Mouse (Mus musculus) hindbrain, embryonic 13.5 days (tissue): Measurements from ENCODE around the gene Itga2b. TPM values are rescaled to one million over a fixed set of nuclear protein-coding genes. Genes with fewer than 3 reads are reported as not detected.

Experiments
- ATAC-seq: fragments of 200-750 bp; cut with Nextera tagmentation; 2 replicates; pipeline ENCODE4 v1.8.0; 2017; ENCODE audit warnings: moderate TSS enrichment; ENCODE audit not compliant: low FRiP score
- H3K27ac ChIP-seq: fragments of 300-500 bp; sonication (generic); 2 replicates; pipeline ENCODE4 v1.5.1; 2015; ENCODE audit warnings: inconsistent platforms, mild to moderate bottlenecking, moderate library complexity
- H3K27me3 ChIP-seq: fragments of 300-500 bp; sonication (generic); 2 replicates; pipeline ENCODE4 v1.6.1; 2015; ENCODE audit warnings: mild to moderate bottlenecking, inconsistent platforms
- H3K36me3 ChIP-seq: fragments of 300-500 bp; sonication (generic); 2 replicates; pipeline ENCODE4 v1.6.1; 2015; ENCODE audit warnings: mild to moderate bottlenecking, inconsistent platforms
- H3K4me1 ChIP-seq: fragments of 300-500 bp; sonication (generic); replicated peaks from 2 replicates; pipeline ENCODE4 v1.6.1; 2015; ENCODE audit warnings: inconsistent platforms
- H3K4me2 ChIP-seq: fragments of 300-500 bp; sonication (generic); 2 replicates; pipeline ENCODE4 v1.6.1; 2015; ENCODE audit warnings: inconsistent platforms, mild to moderate bottlenecking, moderate library complexity
- H3K4me3 ChIP-seq: fragments of 300-500 bp; sonication (generic); 2 replicates; pipeline ENCODE4 v1.5.1; 2015; ENCODE audit warnings: mild to moderate bottlenecking, inconsistent platforms
- H3K9ac ChIP-seq: fragments of 300-500 bp; sonication (generic); 2 replicates; pipeline ENCODE4 v1.6.1; 2015; ENCODE audit warnings: mild to moderate bottlenecking, inconsistent platforms
- H3K9me3 ChIP-seq: fragments of 300-500 bp; sonication (generic); 2 replicates; pipeline ENCODE4 v1.6.1; 2016; ENCODE audit warnings: inconsistent platforms
- WGBS: fragments of 180-500 bp; shearing (Covaris S2); methylation state at CpG from one replicate; pipeline ENCODE4 v1.1.7; 2015; 5-methylcytosine and 5-hydroxymethylcytosine counted together
- polyA plus RNA-seq: library from polyadenylated mRNA; unstranded; fragments of >200 nt; fragmentation: Nextera tagmentation; extraction: Ambion mirVana; gene quantifications from 2 replicates; pipeline ENCODE4 v1.2.1, GENCODE M21; 2015

Itga2b gene
- polyA plus RNA-seq, 1 experiment from 2014 or later, result 6.2 TPM

DNA sequence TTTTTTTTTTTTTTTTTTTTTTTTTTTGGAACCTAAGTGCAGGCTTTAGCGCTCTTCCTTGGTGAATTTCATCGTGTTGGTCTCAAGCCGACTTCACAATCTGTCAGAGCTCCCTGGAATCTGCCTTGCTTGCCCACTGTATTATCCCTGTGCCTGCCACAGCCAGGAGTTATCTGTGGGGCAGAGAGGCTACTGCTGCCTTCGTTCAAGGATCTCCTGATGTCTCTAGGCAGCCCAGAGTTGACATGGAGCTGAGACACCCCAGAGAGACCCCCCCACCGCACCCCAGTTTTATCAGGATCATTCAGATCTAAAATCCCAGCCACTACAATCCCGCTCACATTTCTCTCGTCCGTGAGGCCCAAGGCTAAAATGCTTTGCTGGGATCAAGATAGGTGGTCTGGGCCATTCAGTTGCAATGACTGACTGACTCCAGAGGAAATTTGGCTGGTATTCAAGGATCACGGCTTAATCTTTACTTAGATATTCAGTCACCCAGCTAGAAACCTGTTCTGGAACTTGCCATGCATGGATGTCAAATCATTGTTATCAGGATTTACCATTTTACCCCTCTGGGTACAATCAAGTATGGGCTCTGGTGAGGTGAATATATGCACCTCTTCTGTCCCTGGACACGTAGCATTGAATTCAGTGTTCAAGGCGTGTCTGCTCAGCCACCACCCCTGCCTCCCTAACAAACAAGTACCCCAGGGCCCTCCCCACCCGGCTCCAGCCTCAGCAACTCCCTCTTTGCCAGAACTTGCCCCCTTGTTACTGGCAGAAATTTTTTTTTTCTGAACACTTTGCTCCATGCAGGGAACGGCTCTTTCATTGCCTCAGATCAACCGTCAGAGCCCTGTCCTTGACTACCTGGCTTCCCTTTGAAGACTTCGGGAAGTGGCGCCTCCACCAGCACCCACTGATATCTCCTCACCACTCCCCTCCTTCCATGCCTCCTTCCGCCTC is 20.6 kb downstream of the Itga2b start:
- WGBS, result 56% methylated on average over 17 of the region's 17 CpGs
- no peak overlapping the region for H3K9ac ChIP-seq
- no peak for ATAC-seq

DNA sequence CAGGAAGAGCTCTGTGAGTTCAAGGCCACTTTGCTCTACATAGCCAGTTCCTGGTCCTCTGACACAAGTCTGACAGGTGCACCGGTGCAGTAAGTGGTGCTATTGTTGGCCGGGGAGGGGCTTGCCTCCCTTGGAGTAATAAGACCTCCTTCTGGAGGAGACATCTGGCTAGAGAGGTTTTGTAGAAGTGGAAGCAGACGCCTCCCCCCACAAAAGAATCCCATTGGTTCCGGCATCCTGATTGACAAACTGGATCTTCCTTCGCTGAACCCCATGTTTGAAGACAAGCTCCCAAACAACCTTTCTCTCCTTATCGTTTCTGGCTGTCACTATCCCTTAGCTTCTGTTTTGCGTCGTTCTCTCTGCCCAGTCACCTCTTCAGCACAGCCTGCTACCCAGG is 21.6 kb downstream of the Itga2b start:
- WGBS, result 16% methylated on average over 8 of the region's 8 CpGs
- H3K36me3 ChIP-seq, result peaks cover 6% of the 10 kb centered on the region
- peaks cover 32% of the 10 kb centered on the region for H3K27me3 ChIP-seq
- H3K27ac ChIP-seq, result 0 out of 2 replicates have a peak overlapping the region, but pooled peaks have one; percentile 98
- no peak overlapping the region for H3K9ac ChIP-seq
- peaks cover 42% of the 10 kb centered on the region for H3K4me1 ChIP-seq
- H3K4me3 ChIP-seq, result peak overlapping the region; percentile 96; the same call in 1 of the 2 replicates
- no peak overlapping the region for H3K4me2 ChIP-seq
- H3K9me3 ChIP-seq, result no peaks in the 10 kb centered on the region
- ATAC-seq, result no peak

More for the DNA sequence above, 20.6 kb downstream of the Itga2b start:
- Histone ChIP-seq H3K4me2 (no peak overlapping the region), H3K4me1 (peaks cover 33% of the 10 kb centered on the region), H3K27ac (no peak overlapping the region), H3K9me3 (no peaks in the 10 kb centered on the region), H3K4me3 (no peak overlapping the region), H3K36me3 (no peaks in the 10 kb centered on the region), H3K27me3 (peaks cover 37% of the 10 kb centered on the region)

DNA sequence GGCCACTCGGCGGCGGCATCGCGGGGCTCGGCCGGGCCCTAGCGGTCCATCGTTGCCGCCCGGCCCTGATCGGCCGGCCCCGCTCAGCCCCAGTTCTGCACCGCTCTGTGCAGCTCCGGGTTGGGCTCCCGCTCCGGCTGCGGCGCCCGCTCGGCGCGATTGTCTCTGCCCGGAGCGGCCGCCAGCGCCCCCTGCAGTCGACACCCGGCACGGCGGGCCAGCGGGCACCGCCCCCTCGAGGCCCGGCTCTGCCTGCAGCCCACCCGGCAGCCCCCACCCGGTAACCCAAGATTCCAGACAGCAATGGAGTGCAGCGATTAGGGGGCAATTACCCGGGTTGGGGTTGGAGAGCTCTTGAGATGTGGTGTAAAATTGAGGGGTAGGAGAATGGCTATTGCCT is 22.4 kb downstream of the Itga2b start, which contains the start of gene Fam171a2:
Gene Fam171a2, minus strand, starts transcription at position 186 of the 400 bp plus-strand sequence.
- 0% methylated on average over 35 of the region's 40 CpGs for WGBS
- peak within 1 kb of the TSS; percentile 94 for H3K4me2 ChIP-seq
- H3K36me3 ChIP-seq, result peaks cover 13% of the 10 kb centered on the region
- ATAC-seq, result peak; percentile 81
- peaks cover 45% of the 10 kb centered on the region for H3K4me1 ChIP-seq
- H3K27me3 ChIP-seq, result peaks cover 24% of the 10 kb centered on the region
- H3K4me3 ChIP-seq, result peak within 1 kb of the TSS; percentile 96
- no peaks in the 10 kb centered on the region for H3K9me3 ChIP-seq
- H3K27ac ChIP-seq, result peak within 1 kb of the TSS; percentile 98
- H3K9ac ChIP-seq, result peak within 1 kb of the TSS; percentile 100

DNA sequence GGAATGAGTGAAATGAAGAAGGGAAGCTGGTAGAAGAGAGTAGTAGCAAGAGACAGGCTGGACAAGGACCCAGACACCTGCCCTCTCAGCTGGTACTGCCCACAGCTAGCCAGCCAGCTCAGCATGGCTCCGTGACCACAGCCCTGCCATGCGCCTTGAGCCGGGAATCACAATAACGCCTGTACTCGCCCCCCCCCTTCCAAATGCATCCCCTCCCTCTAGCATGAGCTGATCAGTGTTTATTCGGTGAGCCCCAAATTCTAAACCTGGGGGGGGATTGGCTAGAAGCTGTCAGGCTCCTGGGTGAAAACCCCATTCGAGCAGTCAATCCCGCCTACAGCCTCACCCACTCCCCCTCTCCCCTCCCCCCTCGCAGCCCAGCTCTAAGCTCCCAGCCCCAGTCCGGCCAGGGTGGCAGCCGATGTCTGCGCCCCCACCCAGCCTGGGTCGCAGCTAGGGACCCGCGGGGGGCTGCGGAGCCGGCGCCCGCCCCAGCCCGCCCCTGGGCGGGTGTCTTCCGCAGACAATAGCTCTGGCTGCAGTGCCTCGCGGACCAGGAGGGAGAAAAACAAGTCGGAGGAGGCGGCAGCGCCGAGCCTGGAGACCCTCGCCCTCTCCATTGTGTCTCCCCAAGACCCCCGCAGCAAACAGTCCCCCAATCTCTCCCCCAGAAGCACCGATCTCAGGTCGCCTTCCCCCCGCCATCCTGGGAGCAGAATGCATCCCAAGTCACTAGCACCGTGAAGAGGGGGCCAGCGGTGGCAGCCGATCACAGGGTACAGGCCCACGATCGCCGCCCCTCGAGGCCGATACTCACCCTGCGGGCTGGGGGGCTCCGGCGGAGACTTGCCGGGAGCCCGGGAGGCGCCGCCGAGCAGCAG is 23.1 kb downstream of the Itga2b start:
- H3K4me1 ChIP-seq, result peaks cover 45% of the 10 kb centered on the region
- peaks cover 19% of the 10 kb centered on the region for H3K36me3 ChIP-seq
- H3K4me3 ChIP-seq, result peak overlapping the region; percentile 96
- peak overlapping the region; percentile 94 for H3K4me2 ChIP-seq
- ATAC-seq, result peak; percentile 63
- peak overlapping the region; percentile 98 for H3K27ac ChIP-seq
- WGBS, result under 1% methylated on average over 47 of the region's 49 CpGs
- no peaks in the 10 kb centered on the region for H3K9me3 ChIP-seq
- H3K27me3 ChIP-seq, result peaks cover 19% of the 10 kb centered on the region
- H3K9ac ChIP-seq, result peak overlapping the region; percentile 100

DNA sequence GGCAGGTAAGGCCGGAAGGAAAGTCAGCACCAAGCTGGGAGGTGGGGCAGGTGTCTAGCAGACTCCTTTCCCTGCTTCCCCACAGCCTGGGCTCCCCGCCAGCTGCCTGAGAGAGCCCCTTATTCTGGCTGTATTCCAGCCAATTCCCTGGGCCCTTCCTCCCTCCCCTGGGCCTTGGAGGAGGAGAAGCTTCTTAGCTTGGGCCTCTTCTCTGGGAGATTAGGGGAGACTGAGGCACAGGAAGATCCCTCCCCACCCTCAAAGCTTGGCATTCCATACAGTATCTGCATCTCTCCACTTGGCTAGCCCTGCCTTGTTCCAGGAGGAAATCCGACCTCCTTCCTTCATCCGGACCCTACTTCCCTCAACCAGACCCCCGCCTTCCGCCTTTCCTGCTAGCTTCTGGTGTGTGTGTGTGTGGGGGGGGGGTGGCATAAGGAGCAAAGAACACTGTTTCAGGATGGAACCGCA is 24.0 kb downstream of the Itga2b start:
- peaks cover 21% of the 10 kb centered on the region for H3K27me3 ChIP-seq
- peak overlapping the region; percentile 94 for H3K4me2 ChIP-seq
- peak overlapping the region; percentile 98 for H3K27ac ChIP-seq
- peak overlapping the region; percentile 96 for H3K4me3 ChIP-seq
- ATAC-seq, result peak; percentile 6; the same call in 1 of the 2 replicates
- 7% methylated on average over 7 of the region's 7 CpGs for WGBS
- H3K9me3 ChIP-seq, result no peaks in the 10 kb centered on the region
- peaks cover 28% of the 10 kb centered on the region for H3K36me3 ChIP-seq
- peaks cover 45% of the 10 kb centered on the region for H3K4me1 ChIP-seq
- peak overlapping the region; percentile 100 for H3K9ac ChIP-seq

DNA sequence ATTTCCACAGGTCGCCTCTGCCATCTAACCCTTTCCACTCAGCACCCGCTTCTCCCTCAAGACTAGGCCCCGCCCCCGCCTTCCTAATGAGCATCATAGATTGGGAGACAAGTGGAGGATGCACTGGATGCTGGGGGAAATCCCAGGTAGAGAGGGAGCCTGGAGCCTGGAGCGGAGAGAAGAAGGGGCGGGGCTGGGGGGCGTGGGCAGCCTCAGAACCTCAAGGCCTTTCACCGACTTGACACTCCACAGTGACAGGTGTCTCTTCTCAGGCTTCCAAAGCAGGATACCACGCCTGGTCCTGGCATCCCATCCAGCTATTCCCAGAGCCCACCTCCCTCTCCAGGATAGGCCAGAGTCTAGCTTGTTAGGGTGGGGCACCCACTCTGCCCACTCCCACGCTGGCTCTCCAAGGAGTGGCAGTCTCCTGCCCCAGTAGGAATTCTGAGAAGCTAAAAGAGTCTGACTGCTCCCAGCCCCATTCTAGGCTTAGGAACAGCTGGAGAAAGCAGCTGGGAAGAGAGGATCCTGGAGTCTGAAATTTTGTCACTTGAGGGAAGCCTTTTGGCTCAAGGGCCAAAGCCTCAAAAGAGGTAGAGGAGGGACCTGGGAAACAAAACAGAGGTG is 24.5 kb downstream of the Itga2b start:
- peak overlapping the region; percentile 100 for H3K9ac ChIP-seq
- WGBS, result 10% methylated on average over 10 of the region's 10 CpGs
- H3K27me3 ChIP-seq, result peaks cover 26% of the 10 kb centered on the region
- H3K4me3 ChIP-seq, result peak overlapping the region; percentile 96
- peak; percentile 16; the same call in 1 of the 2 replicates for ATAC-seq
- peak overlapping the region; percentile 94 for H3K4me2 ChIP-seq
- H3K27ac ChIP-seq, result peak overlapping the region; percentile 98
- peaks cover 45% of the 10 kb centered on the region for H3K4me1 ChIP-seq
- H3K36me3 ChIP-seq, result peaks cover 34% of the 10 kb centered on the region
- H3K9me3 ChIP-seq, result no peaks in the 10 kb centered on the region

DNA sequence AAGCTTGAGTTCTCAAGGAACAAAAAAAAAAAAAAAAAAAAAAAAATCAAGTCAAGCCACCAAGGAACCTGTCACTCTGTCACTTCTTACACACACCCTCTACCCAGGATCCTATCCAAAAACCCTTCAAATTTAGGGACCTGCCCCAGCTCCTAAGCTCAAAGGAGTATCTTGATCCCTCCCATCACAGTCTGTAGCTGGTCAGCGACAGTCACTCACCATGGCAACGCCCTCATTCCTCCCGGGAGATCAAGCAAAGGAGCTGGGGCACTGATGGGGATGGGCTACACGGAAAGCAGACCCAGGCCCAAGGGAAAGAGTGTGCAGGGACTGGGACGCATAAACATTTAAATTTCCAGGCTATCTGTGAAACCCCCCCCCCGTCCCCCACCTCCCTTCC is 25.1 kb downstream of the Itga2b start:
- H3K27ac ChIP-seq, result peak overlapping the region; percentile 98

DNA sequence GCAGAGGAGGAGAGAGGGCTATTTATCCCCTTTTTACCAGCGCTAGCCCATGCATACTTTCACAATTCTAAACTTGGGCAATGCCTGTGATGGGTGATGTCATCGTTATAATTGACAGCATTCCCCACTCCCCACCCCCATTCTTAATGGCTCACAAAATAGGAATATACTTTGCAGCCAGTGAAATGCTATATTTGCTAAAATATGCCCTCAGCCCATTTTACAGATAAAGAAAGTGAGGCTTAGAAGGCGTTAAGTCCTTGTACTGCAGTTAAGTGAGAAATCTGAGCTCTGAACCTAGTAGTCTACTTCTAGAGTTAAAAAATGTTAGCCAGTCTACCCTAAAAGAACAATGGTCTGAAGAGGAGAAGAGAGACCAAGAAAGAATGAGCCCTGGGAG is 25.6 kb downstream of the Itga2b start:
- Histone ChIP-seq H3K4me2 (peak overlapping the region; percentile 94), H3K9ac (peak overlapping the region; percentile 46), H3K27ac (no peak overlapping the region), H3K36me3 (peaks cover 44% of the 10 kb centered on the region), H3K27me3 (peaks cover 28% of the 10 kb centered on the region), H3K4me3 (no peak overlapping the region), H3K9me3 (no peaks in the 10 kb centered on the region), H3K4me1 (peaks cover 45% of the 10 kb centered on the region)
- no peak for ATAC-seq
- 72% methylated on average over 3 of the region's 3 CpGs for WGBS

More for the DNA sequence above, 25.1 kb downstream of the Itga2b start:
- Histone ChIP-seq H3K27me3 (peaks cover 28% of the 10 kb centered on the region), H3K4me2 (peak overlapping the region; percentile 94), H3K9me3 (no peaks in the 10 kb centered on the region), H3K36me3 (peaks cover 40% of the 10 kb centered on the region), H3K4me1 (peaks cover 45% of the 10 kb centered on the region), H3K4me3 (peak overlapping the region; percentile 96), H3K9ac (peak overlapping the region; percentile 100)
- WGBS, result 9% methylated on average over 6 of the region's 6 CpGs
- no peak for ATAC-seq

DNA sequence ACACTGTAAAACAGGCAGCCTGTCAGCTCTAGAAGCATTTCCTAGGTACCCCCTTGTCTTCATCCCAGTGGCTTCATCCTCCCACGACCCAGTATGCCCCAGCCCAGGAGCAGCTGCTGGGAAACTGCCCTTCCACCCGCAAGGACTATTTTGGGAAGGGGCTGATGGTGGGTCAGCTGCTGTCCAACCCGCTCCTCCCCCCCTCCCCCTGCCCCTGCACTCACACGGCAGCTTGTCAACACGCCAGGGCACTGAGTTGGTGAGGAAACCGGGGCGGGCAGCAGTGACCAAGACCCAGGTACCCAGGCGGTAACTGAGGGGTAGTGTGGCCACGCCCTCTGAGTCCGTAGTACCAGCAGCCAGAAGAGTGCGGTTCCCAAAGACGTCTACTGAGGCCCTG is 26.2 kb downstream of the Itga2b start:
- Histone ChIP-seq H3K9ac (peak overlapping the region; percentile 46), H3K4me2 (no peak overlapping the region), H3K27ac (no peak overlapping the region), H3K4me3 (no peak overlapping the region), H3K4me1 (peaks cover 51% of the 10 kb centered on the region), H3K36me3 (peaks cover 50% of the 10 kb centered on the region), H3K27me3 (0 out of 2 replicates have a peak, but pooled peaks cover 24% of the 10 kb centered on the region), H3K9me3 (no peaks in the 10 kb centered on the region)
- WGBS, result 68% methylated on average over 12 of the region's 12 CpGs
- no peak for ATAC-seq

DNA sequence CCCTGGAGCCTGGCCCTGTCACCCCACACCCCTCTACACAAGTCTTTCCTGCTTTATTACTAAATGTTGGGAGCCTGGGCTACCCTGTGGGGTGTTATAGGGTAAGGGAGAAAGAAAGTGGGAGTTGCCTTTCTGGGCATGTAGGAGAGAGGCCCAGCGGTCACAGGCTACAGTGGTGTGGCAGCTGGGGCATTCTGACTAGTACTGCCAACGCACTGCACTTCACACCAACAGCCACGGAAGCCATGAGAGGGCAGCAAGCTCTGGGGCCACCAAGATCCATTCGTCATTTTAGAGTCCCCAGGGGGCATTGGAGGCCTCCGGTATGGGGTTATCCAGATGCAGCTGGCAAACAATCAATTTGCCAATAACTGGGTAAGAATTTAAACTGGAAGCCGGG is 27.8 kb downstream of the Itga2b start:
- H3K9ac ChIP-seq, result no peak overlapping the region
- H3K36me3 ChIP-seq, result peaks cover 67% of the 10 kb centered on the region
- WGBS, result 77% methylated on average over 6 of the region's 6 CpGs

DNA sequence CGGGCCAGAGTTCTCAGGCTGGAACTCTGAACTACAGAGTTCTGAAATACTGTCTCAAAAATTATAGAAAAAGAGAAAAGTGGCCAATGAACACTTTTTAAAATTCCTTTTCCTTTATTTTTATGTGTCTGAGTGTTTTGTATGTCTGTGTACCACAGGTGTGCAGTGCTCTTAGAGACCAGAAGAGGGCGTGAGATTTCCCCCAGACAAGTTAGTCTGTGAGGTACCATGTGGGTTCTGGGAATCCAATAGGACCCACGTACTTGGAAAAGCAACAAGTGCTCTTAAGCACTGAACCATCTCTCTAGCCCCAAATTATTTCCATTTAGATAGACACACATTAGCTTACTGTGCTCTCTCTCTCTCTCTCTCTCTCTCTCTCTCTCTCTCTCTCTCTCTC is 28.5 kb downstream of the Itga2b start:
- no peak for ATAC-seq
- Histone ChIP-seq H3K4me3 (no peak overlapping the region), H3K9ac (no peak overlapping the region), H3K9me3 (no peaks in the 10 kb centered on the region), H3K27ac (no peak overlapping the region), H3K27me3 (0 out of 2 replicates have a peak, but pooled peaks cover 18% of the 10 kb centered on the region), H3K36me3 (peaks cover 72% of the 10 kb centered on the region), H3K4me2 (no peak overlapping the region), H3K4me1 (peaks cover 60% of the 10 kb centered on the region)
- 81% methylated on average over 3 of the region's 3 CpGs for WGBS

More for the DNA sequence above, 27.8 kb downstream of the Itga2b start:
- Histone ChIP-seq H3K4me3 (no peak overlapping the region), H3K4me1 (peaks cover 57% of the 10 kb centered on the region), H3K9me3 (no peaks in the 10 kb centered on the region), H3K27me3 (0 out of 2 replicates have a peak, but pooled peaks cover 18% of the 10 kb centered on the region), H3K4me2 (no peak overlapping the region), H3K27ac (no peak overlapping the region)
- ATAC-seq, result no peak
